Mouse (Mus musculus) liver, embryonic 18 days (tissue): Measurements from ENCODE around the gene Trim12c. TPM values are rescaled to one million over a fixed set of nuclear protein-coding genes. Genes with fewer than 3 reads are reported as not detected.

ENCODE experiments used
- polyA plus RNA-seq: library from polyadenylated mRNA; depleted of rRNA; stranded (reverse); fragments of >200 nt; gene quantifications from 2 replicates; pipeline ENCODE4 v1.2.3, GENCODE M21; 2012; rRNA removed

Gene Trim12c
- 4.3 and 5.4 TPM in 2 replicates for polyA plus RNA-seq

DNA sequence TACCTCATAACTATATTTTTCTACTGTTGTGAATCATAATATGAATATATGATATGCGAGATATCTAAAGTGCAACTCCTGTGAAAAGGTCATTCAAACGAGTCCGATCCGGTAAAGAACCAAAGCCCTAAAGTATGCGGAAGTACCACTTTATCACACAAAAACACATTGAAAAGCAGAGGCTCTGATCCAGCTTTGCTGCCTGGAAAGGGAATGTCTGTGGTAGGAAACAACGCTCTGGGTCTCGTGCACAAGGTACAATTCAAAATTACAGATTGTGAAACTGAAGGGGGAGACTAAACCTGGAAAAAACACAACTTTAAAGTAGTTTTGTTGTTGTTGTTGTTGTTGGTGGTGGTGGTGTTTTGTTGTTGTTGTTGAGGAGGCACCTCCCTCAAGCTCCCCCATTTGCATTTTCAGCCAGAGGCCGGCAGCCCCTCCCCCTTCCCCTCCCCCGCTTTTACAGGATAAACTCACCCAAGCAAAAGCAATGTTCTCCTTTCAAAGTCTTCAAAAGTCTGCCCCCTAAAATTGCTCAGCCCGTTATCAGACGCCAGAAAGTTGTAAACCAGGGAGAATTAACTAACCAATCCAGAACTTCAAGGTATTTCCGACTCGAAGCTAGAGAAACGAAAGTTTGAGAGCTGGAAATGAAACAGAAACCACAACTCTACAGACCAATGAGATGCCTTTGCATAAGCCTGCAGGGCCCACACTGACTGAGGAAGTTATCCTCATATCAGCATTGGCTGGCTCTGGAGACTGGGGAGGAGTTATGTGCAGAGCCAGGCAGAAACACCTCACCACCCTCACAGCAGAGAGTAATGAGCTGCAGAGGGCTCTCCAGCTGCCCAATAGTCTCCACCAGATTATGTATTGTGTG, at the start of gene Trim12c:
Trim12c (minus strand) TSS at position 646 of the 883 bp plus-strand sequence.

DNA sequence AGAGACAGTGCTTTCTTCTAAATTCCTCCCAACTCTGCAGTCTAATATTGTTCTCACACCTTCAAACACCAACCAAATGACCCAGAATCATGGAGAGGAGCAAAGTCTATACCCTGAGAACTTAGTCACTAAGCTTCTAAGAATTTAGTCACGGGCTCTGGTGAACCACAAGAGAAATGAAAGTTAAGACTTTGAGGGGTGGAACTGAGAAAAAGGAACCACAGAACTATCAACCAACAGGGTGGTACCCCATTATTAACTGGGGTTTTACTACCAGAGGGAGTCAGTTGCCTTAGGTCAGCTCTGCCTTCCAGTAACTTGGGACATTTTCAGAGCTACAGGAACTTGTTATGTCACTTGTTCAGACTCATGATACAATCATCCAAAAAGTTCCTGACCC, 47.5 kb upstream of the Trim12c start, which contains the start of gene Trim30c:
Trim30c (minus strand) TSS at position 140 of the 400 bp plus-strand sequence.

GRCm38 (mm10) chr7:104369736-104370414, 16.7 kb upstream of the Trim12c start, which contains the start of gene Trim30b:
TSS of gene Trim30b (minus strand) at chr7:104369884.

GRCm38 (mm10) chr7:104329171-104329570, 24.0 kb downstream of the Trim12c start, which contains the start of gene Trim34b:
TSS of gene Trim34b (plus strand) at chr7:104329471.

DNA sequence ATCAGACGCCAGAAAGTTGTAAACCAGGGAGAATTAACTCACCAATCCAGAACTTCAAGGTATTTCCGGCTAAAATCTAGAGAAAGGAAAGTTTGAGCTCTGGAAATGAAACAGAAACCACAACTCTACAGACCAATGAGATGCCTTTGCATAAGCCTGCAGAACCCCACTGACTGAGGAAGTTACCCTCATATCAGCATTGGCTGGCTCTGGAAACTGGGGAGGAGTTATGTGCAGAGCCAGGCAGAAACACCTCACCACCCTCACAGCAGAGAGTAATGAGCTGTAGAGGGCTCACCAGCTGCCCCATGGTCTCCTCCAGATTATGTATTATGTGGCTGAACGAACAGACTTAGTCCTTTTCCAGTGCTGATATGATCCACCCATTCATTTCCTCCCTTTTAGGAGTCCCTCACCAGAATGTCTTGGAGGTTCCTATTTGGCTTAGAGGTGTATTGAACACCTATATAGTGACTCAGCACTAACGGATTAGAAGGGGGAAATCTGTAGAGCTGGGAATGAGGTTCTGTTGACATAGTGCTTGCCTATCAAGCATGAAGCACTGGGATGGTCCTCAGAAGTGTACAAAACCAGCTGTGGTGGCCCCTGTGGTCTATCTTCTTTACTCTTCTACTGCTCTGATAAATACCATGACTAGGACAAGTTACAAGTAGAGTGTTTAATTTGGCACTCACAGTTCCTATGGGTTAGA, 37.6 kb downstream of the Trim12c start, which contains the start of gene Trim12a:
Trim12a (minus strand) TSS at position 98 of the 712 bp plus-strand sequence.

Other genes with a start within 250 kb of the Trim12c start
- not detected in 2 replicates for gene Olfr646, start 248.5 kb downstream of the Trim12c start, polyA plus RNA-seq
- gene Ubqln5, start 223.5 kb downstream of the Trim12c start, polyA plus RNA-seq: not detected in 2 replicates
- not detected in 2 replicates for gene Olfr643, start 216.0 kb downstream of the Trim12c start, polyA plus RNA-seq
- not detected in 2 replicates for gene Ubqln3, start 210.1 kb downstream of the Trim12c start, polyA plus RNA-seq
- not detected in 2 replicates for gene Ubqlnl, start 202.8 kb downstream of the Trim12c start, polyA plus RNA-seq
- gene Olfm5, start 188.5 kb downstream of the Trim12c start, polyA plus RNA-seq: not detected in 2 replicates
- 0.01 and 0.03 TPM in 2 replicates for gene Olfr648, start 170.0 kb downstream of the Trim12c start, polyA plus RNA-seq
- gene Olfr649, start 157.4 kb downstream of the Trim12c start, polyA plus RNA-seq: not detected in 2 replicates
- gene Trim6, start 134.6 kb downstream of the Trim12c start, polyA plus RNA-seq: 0.81 and 0.87 TPM in 2 replicates
- gene Trim34a, start 108.9 kb downstream of the Trim12c start, polyA plus RNA-seq: 7.1 and 9.7 TPM in 2 replicates
- gene Trim5, start 65.3 kb downstream of the Trim12c start, polyA plus RNA-seq: 1.1 TPM in 2 replicates
- gene Trim12a, start 37.9 kb downstream of the Trim12c start, polyA plus RNA-seq: 8.1 and 9.8 TPM in 2 replicates
- gene Trim34b, start 23.9 kb downstream of the Trim12c start, polyA plus RNA-seq: 0.06 and 0.09 TPM in 2 replicates
- 2.0 and 2.1 TPM in 2 replicates for gene Trim30b, start 16.5 kb upstream of the Trim12c start, polyA plus RNA-seq
- 0.65 and 0.76 TPM in 2 replicates for gene Trim30c, start 47.5 kb upstream of the Trim12c start, polyA plus RNA-seq
- 9.0 and 10.3 TPM in 2 replicates for gene Trim30a, start 111.8 kb upstream of the Trim12c start, polyA plus RNA-seq
- gene Trim30d, start 154.5 kb upstream of the Trim12c start, polyA plus RNA-seq: 3.8 and 4.3 TPM in 2 replicates
- gene Olfr651, start 196.8 kb upstream of the Trim12c start, polyA plus RNA-seq: not detected in 2 replicates
- gene Olfr652, start 207.5 kb upstream of the Trim12c start, polyA plus RNA-seq: not detected in 2 replicates
- not detected in 2 replicates for gene Olfr653, start 224.0 kb upstream of the Trim12c start, polyA plus RNA-seq
- gene Olfr654, start 233.7 kb upstream of the Trim12c start, polyA plus RNA-seq: not detected in 2 replicates
- not detected in 2 replicates for gene Olfr655, start 248.4 kb upstream of the Trim12c start, polyA plus RNA-seq